Mouse (Mus musculus): ENCODE measurements around the gene Rapgef5.

The Rapgef5 gene

GRCm38 (mm10) chr12:117676265-117676664 lies 160.0 kb downstream of the Rapgef5 start:
- no peak for DNase-seq

GRCm38 (mm10) chr12:117678916-117679315 lies 162.6 kb downstream of the Rapgef5 start:
- DNase-seq, result no peak

DNA sequence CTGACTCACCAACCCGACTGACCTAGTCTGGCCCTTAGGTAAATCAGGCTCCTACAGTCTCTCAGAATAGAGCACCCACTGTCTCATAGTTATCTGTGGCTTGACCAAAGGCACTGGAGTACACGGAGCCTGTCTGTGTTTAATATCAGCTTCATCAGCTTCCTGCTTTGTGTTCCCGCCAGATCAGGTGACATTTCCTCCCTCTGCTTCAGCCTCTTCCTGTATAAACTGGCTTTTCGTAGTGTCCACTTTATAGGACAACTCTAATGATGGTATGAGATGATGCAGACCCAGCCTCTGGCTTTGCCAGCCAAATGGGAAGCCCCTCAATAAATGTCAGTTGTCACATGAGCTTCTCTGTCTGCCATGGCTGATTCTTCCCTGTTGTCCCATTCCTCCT lies 163.5 kb downstream of the Rapgef5 start:
- DNase-seq, result no peak

DNA sequence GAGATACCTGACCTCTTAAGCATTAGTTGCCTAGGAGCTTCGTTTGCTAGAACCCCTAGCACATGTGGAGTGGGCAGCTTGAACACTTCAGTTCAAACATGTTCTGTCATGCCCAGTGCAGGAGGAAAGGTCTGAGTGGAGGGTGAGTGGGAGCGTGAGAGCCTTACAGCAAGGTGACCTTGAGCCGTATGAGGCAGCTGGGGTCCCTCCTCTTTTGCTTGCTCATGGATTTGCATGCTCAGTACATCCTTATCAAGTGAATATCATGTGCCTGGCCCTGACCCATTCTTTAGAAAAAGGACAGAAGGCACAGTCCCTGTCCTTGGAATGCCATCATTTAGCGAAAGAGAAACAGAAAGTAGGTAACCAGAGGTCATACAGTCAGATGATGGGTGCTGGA lies 165.0 kb downstream of the Rapgef5 start:
- DNase-seq, result no peak

GRCm38 (mm10) chr12:117683377-117683776 lies 167.1 kb downstream of the Rapgef5 start:
- no peak for DNase-seq

DNA sequence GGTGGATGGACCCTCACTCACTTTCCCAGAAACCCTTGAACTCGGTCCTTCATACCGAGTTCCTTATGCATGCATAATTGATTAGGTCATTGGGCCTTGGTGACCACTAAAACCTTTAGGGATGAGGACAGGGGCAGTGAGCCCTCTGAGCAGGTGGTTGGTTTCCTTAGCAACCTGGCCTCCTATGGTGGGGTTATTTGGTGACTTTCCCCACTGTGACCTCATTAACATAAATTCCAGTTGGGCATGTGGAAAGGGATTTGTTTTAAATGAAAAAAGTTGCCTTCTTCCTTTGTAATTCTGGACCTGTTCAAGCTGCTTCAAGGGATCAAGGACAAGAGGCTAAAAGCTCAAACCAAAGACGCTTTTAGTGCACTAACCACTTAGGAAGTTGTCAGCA lies 167.7 kb downstream of the Rapgef5 start:
- DNase-seq, result no peak

GRCm38 (mm10) chr12:117684788-117685187 lies 168.5 kb downstream of the Rapgef5 start:
- DNase-seq, result no peak

- DNase-seq, result no peak
These were observed 169.1 kb downstream of the Rapgef5 start for GRCm38 (mm10) chr12:117685336-117685735.

DNA sequence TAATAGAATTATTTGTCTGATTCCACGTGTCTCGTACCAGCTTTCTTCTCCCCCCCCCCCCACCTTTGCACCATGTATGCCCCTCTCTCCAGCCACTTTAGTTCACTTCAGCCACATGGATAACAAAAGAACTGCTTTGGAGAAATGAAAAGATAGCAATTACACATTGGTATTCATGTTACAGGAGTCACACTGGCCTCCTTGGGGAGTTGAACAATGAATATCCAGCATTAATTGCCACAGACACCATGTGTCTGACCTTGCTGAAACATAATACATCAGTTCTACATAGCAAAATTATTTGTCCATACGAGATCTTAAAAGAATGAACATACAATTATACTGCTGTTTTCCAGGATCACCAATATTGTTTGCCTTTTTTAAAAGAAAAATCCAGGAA lies 170.5 kb downstream of the Rapgef5 start:
- no peak for DNase-seq

DNA sequence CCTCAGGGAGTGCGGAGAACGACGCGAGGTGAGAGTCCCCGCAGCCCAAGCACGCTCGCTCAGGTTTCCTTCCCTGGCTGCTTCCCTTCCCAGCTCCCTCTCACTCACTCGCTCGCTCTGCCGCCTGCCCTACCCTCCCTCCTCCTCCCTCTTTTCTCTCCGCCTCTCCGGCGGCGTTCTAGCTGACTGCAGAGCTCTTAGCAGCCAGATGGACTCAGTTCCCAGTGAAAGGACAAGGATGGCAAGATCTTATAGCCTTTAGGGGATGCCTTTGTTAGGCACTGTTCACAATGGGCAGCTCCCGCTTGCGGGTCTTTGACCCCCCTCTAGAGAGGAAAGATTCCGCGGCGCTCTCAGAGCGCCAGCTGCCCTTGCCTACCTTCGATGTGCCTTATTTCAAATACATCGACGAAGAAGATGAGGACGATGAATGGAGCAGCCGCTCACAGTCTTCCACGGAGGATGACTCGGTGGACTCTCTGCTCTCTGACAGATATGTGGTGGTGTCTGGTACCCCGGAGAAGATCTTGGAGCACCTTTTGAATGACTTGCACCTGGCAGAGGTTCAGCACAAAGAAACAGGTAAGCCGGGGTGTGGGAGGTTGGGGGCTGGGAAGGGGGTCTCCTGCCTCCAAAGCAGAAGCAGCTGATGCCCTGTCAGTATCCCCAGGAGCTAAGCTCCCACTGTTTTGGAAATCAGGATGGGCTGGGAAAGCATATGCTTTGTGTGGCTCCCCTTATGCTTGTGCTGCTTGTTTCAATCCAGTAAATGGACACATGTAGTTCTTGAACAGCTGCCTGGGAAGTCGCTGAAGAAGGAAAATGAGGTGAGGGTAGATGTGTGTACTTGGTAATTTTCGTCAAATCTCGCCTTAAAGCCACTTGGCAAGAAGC lies 172.6 kb downstream of the Rapgef5 start:
- DNase-seq, result peak; percentile 54

GRCm38 (mm10) chr12:117691336-117691735 lies 175.1 kb downstream of the Rapgef5 start:
- no peak for DNase-seq

DNA sequence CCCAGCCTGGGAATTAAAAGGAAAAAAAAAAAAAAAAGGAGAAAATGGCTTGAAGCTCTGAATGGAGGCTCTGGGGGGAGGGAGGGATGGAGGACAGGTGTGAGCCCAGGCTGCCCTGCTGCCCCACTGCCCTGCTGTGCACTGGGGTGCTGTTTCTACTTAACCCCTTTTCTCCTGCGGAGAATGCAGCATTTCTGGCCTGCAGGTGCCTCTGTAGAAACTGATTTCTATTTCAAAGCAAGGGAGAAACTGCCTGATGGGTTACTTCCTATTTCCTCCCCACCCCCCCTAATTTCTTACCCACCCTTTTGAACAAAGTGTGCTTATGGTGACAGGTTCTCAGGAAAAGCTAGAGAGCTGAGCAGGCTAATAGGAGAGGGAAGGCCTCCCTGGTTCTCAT lies 176.5 kb downstream of the Rapgef5 start:
- no peak for DNase-seq

- no peak for DNase-seq
These were observed 183.8 kb downstream of the Rapgef5 start for GRCm38 (mm10) chr12:117699950-117700665.

DNA sequence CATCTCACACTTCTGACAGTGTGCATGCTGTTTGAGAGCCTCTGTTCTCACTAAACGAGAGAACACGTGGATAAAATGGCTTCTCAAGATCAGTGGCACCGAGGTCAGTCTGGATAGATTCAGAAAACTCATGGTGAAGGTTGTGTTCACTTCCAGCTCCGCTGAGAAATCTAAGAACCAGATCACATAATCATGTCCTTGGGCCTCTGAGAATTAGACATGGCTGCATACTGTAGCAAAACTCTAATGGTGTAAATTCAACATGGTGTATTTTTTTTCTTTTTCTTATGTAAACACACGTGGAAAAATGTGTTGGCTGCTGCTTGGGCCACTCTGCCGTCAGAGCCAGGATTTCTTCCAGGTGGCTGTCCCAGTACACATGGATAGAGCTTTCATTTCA lies 184.6 kb downstream of the Rapgef5 start:
- DNase-seq, result no peak

DNA sequence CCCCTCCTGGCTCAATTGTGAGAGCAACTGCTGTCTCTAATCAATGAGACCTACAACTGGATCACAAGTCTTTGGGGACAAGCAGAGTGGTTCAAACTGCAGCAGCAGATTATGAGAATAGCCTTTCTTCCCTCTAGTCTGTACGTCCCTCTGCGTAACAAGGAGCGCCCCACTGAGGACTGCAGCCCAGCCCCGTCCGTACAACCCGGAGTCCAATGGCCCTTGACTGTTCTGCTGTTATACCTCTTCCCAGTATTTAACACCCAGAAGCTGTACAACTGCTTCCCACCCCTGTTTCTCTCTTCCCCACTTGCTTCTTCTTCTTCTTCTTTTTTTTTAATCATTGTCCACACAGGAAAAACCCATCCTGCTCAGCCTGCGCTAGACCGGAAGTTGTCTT lies 186.0 kb downstream of the Rapgef5 start:
- DNase-seq, result no peak

- DNase-seq, result no peak
These were observed 186.6 kb downstream of the Rapgef5 start for GRCm38 (mm10) chr12:117702928-117703327.

- DNase-seq, result no peak
These were observed 187.1 kb downstream of the Rapgef5 start for GRCm38 (mm10) chr12:117703413-117703812.

DNA sequence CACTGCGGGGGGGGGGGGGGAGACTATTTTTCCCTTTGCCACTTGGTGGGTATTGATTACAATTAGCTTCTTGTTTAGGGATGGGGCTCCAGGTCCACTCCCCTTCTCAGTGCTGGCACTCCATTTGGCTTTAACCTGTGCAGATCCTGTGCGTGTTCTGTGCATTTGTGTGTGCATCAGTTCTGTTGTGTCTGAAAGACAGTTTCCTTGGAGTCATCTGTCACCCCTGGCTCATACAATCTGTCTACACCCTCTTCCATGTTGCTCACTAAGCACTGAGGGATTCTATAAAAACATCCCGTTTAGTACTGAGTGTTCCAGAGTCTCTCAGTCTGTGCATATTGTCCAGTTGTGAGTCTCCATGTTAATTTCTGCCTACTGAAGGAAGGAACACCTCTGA lies 189.0 kb downstream of the Rapgef5 start:
- no peak for DNase-seq

GRCm38 (mm10) chr12:117709280-117709679 lies 193.0 kb downstream of the Rapgef5 start:
- DNase-seq, result no peak

GRCm38 (mm10) chr12:117712474-117712873 lies 196.2 kb downstream of the Rapgef5 start:
- DNase-seq, result no peak

DNA sequence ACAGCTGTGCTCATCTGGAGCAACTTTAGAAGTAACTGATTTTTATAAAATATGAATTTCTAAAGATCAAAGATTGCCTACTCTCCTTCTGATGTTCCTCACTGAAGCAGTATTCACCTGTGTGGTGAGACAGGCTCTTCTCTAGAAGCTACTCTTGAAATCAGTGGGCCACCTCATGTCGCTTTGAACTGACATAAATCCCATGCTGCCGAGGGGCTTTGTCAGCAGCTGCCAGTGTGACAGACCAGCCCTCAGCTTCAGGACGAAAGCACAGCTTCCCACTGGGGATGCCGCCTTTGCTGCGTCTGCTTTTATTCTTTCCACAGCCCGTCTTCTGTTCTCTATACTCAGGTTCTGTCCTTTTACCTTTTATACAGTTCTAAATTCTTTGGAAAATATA lies 197.3 kb downstream of the Rapgef5 start:
- DNase-seq, result no peak

DNA sequence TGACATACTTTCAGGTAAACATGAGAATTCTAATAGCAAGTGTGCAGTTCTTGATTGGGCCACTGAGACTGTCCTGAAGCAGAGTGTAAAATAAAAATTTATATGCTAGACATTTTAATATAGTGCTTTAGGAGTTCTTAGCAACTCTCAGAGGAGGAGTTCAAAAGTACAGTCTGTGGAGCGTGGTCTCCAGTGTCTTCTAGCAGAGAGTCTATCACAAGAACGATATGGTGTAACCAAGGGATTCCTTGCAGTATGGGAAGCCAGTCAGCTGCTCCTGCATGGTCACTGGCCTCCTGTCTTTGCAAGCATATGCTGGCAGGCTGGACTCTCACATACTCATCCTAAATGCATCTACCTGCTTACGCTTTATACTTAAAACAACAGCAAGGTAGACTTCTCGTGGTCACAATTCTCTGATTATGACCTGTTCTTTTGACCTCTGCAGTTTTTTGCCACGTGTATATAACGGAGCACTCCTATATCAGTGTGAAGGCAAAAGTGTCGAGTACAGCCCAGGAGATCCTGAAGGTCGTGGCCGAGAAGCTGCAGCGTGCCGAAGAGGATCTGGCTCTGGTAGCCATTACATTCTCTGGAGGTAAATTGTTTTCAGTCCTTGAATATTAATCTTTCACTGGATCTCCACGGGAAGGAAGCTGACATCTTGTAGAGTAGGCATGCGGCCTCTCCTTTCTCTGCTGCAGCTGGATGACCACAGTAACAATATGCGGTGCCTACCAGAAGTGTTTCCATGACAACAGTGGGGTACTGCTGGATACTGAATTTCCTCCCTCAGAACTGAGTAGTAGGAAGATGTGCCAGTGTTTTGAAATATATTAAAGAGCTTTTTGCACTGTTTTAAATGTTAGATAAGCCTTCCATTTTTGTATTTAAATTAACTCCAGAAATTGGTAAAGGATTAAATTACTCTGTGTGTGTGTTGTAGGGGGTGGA lies 204.8 kb downstream of the Rapgef5 start:
- DNase-seq, result no peak

GRCm38 (mm10) chr12:117721748-117722150 lies 205.5 kb downstream of the Rapgef5 start:
- DNase-seq, result no peak

Measured in kidney, postnatal 10 days (tissue).